Mouse (Mus musculus) limb, embryonic 14.5 days (tissue): ENCODE results near the gene Tbc1d10b. TPM values are rescaled to one million over a fixed set of nuclear protein-coding genes. Genes with fewer than 3 reads are reported as not detected.

ENCODE experiments used
- ATAC-seq: fragments of 200-750 bp; cut with Nextera tagmentation; 2 replicates; pipeline ENCODE4 v1.8.0; 2017; ENCODE audit warnings: low read depth, moderate number of reproducible peaks, moderate TSS enrichment; ENCODE audit not compliant: low FRiP score
- DNase-seq: peaks from one replicate; pipeline ENCODE4 v3.0.0-alpha.2; 2015; ENCODE audit warnings: low spot score
- H3K27ac ChIP-seq: fragments of 300-500 bp; sonication (generic); replicated peaks from 2 replicates; pipeline ENCODE4 v1.5.1; 2014; ENCODE audit warnings: low read depth, mild to moderate bottlenecking, low read length, moderate library complexity, mixed read lengths
- H3K27me3 ChIP-seq: fragments of 300-500 bp; sonication (generic); 2 replicates; pipeline ENCODE4 v1.6.1; 2014; ENCODE audit warnings: low read length, mixed read lengths; ENCODE audit not compliant: control insufficient read depth, insufficient read depth
- H3K36me3 ChIP-seq: fragments of 300-500 bp; sonication (generic); 2 replicates; pipeline ENCODE4 v1.6.1; 2014; ENCODE audit warnings: mild to moderate bottlenecking, low read length, moderate library complexity, mixed read lengths; ENCODE audit not compliant: control insufficient read depth, insufficient read depth
- H3K4me1 ChIP-seq: fragments of 300-500 bp; sonication (generic); 2 replicates; pipeline ENCODE4 v1.6.1; 2014; ENCODE audit warnings: antibody characterized with exemption, low read length, mixed read lengths; ENCODE audit not compliant: control insufficient read depth, insufficient read depth
- H3K4me2 ChIP-seq: fragments of 300-500 bp; sonication (generic); replicated peaks from 2 replicates; pipeline ENCODE4 v1.6.1; 2014; ENCODE audit warnings: low read depth, mild to moderate bottlenecking, low read length, moderate library complexity; ENCODE audit not compliant: severe bottlenecking
- H3K4me3 ChIP-seq: fragments of 300-500 bp; sonication (generic); replicated peaks from 2 replicates; pipeline ENCODE4 v1.5.1; 2014; ENCODE audit warnings: low read length
- H3K9ac ChIP-seq: fragments of 300-500 bp; sonication (generic); 2 replicates; pipeline ENCODE4 v1.6.1; 2014; ENCODE audit warnings: mild to moderate bottlenecking, low read depth, low read length, moderate library complexity; ENCODE audit not compliant: severe bottlenecking
- H3K9me3 ChIP-seq: fragments of 300-500 bp; sonication (generic); 2 replicates; pipeline ENCODE4 v1.6.1; 2016; ENCODE audit warnings: low read length; ENCODE audit not compliant: control insufficient read depth
- POLR2A ChIP-seq: fragments of 200-500 bp; IDR thresholded peaks from 2 replicates; pipeline ENCODE4 v1.8.0; 2012; ENCODE audit warnings: inconsistent platforms, mild to moderate bottlenecking, moderate library complexity, borderline replicate concordance; ENCODE audit not compliant: insufficient read depth, insufficient read length; ENCODE audit errors: extremely low read depth
- WGBS: fragments of 180-500 bp; shearing (Covaris S2); extraction: QIAGEN DNeasy Blood & Tissue Kit; methylation state at CpG from one replicate; pipeline ENCODE4 v1.1.7; 2014; 5-methylcytosine and 5-hydroxymethylcytosine counted together
- polyA plus RNA-seq, 2 experiments: library from polyadenylated mRNA; depleted of rRNA in 1 of 2; stranded (reverse) in 1 of 2; unstranded in 1 of 2; fragments of >200 nt; fragmentation: Nextera tagmentation in 1 of 2; extraction: Ambion mirVana in 1 of 2; gene quantifications; 2 replicates each; pipeline versions ENCODE4 v1.2.1 to v1.2.3; 2012 to 2014

The Tbc1d10b gene
- polyA plus RNA-seq, 2 experiments: 27.1 to 46.8 TPM

DNA sequence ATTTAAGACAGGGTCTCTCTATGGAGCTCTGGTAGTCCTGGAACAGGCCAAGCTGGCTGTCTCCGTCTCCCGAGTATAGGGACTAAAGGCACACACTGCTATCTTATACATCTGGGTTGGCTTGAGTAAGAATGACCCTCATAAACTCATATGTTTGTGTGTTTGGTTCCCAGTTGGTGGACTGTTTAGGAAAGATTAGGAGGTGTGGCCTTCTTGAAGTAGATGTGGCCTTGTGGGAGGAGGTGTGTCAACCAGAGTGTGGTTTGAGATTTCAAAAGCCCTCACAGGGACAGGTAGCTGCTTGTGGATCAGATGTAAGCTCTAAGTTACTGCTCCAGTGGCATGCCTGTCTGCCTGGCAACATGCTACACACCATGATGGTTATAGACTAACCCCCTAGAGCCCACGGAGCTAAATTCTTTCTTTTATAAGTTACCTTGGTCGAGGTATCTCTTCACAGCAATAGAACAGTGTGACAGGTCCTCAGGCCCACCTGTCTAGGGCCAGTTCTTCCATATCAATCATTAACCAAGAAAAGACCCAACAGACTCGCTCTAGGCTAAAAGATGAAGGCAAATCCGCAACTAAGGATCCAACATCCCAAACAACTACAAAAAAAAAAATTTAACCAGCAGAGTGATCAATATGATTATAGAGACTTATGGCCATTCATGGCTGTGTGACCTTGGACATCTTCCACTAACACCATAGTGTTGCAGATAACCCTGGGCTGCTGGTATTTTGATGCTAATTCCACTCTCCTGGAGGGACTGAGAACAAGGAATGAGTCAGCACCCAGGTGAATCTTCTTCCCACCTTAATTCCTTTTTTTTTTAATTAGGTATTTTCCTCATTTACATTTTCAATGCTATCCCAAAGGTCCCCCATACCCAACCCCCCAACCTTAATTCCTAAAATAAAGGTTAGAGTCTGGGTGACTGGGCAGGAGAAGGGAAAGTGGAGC, 15.5 kb upstream of the Tbc1d10b start:
- TF ChIP-seq POLR2A: no peak
- Histone ChIP-seq H3K9me3 (no peaks in the 10 kb centered on the region), H3K27me3 (no peaks in the 10 kb centered on the region), H3K27ac (no peak overlapping the region), H3K4me3 (no peak overlapping the region), H3K4me2 (no peak overlapping the region), H3K9ac (no peak overlapping the region), H3K4me1 (no peaks in the 10 kb centered on the region), H3K36me3 (no peaks in the 10 kb centered on the region)
- no peak for DNase-seq
- ATAC-seq: no peak
- 83% methylated on average over 6 of the region's 6 CpGs for WGBS

GRCm38 (mm10) chr7:127223106-127223505, 14.8 kb upstream of the Tbc1d10b start:
- no peaks in the 10 kb centered on the region for H3K36me3 ChIP-seq
- H3K27ac ChIP-seq: no peak overlapping the region
- H3K4me2 ChIP-seq: no peak overlapping the region
- no peak overlapping the region for H3K4me3 ChIP-seq
- no peaks in the 10 kb centered on the region for H3K27me3 ChIP-seq
- no peak for TF ChIP-seq POLR2A
- ATAC-seq (no peak), DNase-seq (no peak)
- H3K4me1 ChIP-seq: no peaks in the 10 kb centered on the region
- no peaks in the 10 kb centered on the region for H3K9me3 ChIP-seq
- 88% methylated on average over 3 of the region's 3 CpGs for WGBS
- H3K9ac ChIP-seq: no peak overlapping the region

DNA sequence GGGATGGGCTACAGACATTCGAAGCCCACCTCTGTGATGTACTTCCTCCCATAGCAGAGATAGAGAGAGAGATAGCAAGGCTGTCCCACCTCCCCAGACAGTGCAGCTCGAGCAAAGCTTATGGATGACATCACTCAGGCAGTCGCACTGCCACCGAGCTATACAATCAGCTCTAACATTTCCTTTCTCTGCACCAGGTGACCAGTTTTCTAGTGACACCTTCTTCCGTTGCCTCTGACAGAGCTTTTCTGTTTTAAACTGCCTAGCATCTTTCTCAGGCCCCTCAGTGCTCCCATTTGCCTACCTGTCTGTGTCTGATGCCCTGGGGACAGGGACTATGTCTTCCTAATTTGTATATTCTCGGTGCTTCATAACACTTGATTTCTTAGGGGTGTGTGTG, 12.2 kb upstream of the Tbc1d10b start:
- Histone ChIP-seq H3K4me2 (no peak overlapping the region), H3K4me1 (no peaks in the 10 kb centered on the region; the same call in 1 of the 2 replicates), H3K9ac (no peak overlapping the region), H3K36me3 (no peaks in the 10 kb centered on the region), H3K27me3 (no peaks in the 10 kb centered on the region), H3K4me3 (no peak overlapping the region), H3K27ac (no peak overlapping the region), H3K9me3 (no peaks in the 10 kb centered on the region)
- WGBS: 82% methylated on average over 6 of the region's 6 CpGs
- ATAC-seq: no peak
- TF ChIP-seq POLR2A: no peak
- no peak for DNase-seq

GRCm38 (mm10) chr7:127218670-127219069, 10.4 kb upstream of the Tbc1d10b start:
- no peak for DNase-seq
- WGBS: 89% methylated on average over 4 of the region's 4 CpGs
- H3K4me3 ChIP-seq: no peak overlapping the region
- no peaks in the 10 kb centered on the region for H3K27me3 ChIP-seq
- H3K9me3 ChIP-seq: no peaks in the 10 kb centered on the region
- H3K4me2 ChIP-seq: no peak overlapping the region
- peaks cover 10% of the 10 kb centered on the region for H3K4me1 ChIP-seq
- no peaks in the 10 kb centered on the region for H3K36me3 ChIP-seq
- no peak overlapping the region for H3K9ac ChIP-seq
- H3K27ac ChIP-seq: no peak overlapping the region
- TF ChIP-seq POLR2A: no peak
- ATAC-seq: no peak

DNA sequence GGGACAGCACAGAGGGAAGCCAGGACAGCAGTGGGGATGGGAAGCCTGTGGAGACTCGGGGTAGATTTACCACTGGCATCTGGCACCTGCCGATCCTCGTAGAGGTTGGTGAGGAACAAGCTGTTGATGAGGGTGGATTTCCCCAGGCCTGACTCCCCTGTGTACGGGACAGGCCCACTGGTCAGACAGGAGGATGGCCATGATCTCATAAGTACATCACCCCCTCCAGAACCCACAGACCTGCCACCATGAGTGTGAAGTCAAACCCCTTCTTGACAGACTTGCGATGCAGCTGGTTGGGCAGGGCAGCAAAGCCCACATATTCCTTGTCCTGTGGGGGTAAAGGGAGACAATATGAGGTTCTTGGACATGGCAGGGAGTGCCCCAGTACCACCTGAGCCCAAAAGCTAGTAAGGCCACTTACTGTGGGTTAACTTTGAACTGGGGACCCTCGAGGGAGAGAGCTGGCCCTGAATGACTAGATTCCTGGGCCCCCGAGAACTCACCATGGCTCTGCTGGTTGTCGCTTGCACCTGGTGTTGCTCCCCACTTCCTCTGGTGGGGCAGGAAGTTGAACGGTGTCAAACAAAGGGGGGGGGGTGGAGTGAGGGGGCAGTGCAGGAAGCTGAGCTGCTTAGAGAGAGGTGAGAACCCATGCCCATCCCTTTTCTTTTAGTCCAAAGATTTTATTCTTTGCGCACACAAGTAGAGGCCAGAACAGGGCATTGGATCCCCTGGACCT, 9.8 kb upstream of the Tbc1d10b start:
- Histone ChIP-seq H3K27me3 (no peaks in the 10 kb centered on the region), H3K4me1 (peaks cover 10% of the 10 kb centered on the region), H3K4me3 (no peak overlapping the region), H3K9me3 (no peaks in the 10 kb centered on the region), H3K4me2 (no peak overlapping the region), H3K27ac (no peak overlapping the region), H3K36me3 (no peaks in the 10 kb centered on the region), H3K9ac (no peak overlapping the region)
- 71% methylated on average over 10 of the region's 10 CpGs for WGBS
- ATAC-seq (no peak), DNase-seq (no peak)
- no peak for TF ChIP-seq POLR2A
